Mouse (Mus musculus) lung, postnatal 0 days (tissue): ENCODE data around the gene Apon.

Experiments used
- CTCF ChIP-seq: IDR thresholded peaks from 2 replicates; pipeline ENCODE4 v1.5.1; 2016; ENCODE audit warnings: antibody characterized with exemption, mild to moderate bottlenecking
- EP300 ChIP-seq: IDR thresholded peaks from 2 replicates; pipeline ENCODE4 v1.6.1; 2016; ENCODE audit warnings: antibody characterized with exemption, mild to moderate bottlenecking, control low read depth

DNA sequence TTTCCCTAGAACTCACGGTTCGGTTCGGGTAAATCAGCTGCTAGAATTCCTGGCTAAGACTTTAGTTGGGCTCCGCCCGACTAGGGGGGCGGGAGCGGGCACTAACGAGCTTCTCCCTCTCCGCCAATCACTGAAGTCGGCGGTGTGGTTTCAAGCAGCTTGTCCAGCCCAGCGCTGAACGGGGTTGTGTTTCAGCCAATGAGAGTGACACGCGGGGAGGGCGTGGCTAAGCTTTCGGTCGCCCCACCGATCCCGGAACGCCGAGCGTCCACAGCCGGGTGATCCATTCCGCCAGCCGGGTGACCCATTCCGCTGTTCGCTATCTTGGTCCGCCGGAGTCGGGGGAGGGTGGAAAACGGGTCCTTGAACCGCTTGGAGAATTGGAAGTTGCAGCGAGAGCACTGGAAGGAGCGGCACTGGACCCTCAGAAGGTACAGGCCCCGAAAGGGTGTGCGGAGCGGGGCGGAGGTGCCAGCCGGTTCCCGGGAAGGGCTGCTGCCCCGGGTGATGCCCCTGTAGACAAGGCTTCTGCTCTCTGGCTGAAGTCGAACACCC, 16.5 kb downstream of the Apon start, which contains the start of gene Stat2:
- TF ChIP-seq CTCF (no peak), EP300 (0 out of 2 replicates have a peak, but pooled peaks have one; percentile 30)
